ENCODE assay signal across 8 mouse cellular contexts in the genomic region with DNA sequence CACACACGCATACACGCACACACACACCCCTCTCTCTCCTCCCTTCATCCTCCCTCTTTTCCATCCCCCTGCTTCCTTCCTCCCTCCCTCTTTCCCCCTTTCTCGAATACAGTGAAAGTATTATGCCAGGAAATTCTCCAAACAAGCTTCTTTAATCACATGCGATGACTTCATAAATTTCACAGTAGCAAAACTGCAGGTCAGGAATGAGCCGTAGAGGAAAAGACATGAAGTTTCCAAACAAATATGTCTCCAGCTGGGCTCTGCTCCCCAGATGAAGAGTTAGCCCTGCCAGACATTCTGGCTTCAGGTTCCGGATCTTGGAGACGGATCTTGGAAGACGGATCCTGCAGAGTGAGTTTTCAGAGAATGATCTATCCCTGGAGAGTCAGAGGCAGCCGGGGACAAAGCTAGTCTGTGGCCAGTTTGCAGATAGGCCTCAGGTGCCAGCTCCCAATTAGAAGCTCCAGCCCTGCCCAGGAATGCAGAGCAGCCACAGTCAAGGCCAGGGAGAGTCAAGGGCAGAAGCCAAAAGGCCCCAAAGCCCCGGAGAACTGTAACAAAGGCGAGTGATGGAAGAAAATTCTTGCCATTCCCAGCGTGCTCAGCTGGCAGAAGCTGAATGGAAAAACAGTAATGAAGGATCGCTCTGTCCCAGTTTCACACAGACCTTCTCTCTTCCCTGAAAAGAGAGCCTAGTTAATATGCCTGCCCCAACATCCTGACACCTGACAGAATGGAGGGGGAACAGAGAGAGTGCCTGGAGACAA.
DNase-seq lines count a peak whose midpoint lies in the region; ATAC-seq lines count a peak whose summit lies in the region.

No protein-coding gene starts in this region.

- WGBS in hindbrain, embryonic 10.5 days: 66% methylated on average over 13 of the region's 13 CpGs
- WGBS in midbrain, embryonic 12.5 days: 67% methylated on average over 13 of the region's 13 CpGs
- 77% methylated on average over 13 of the region's 13 CpGs for WGBS in liver, embryonic 11.5 days

- H3K4me2 ChIP-seq in midbrain, embryonic 12.5 days (replicated peaks): no peak overlapping the region
- no peak overlapping the region for H3K4me2 ChIP-seq in liver, embryonic 11.5 days

- H3K4me3 ChIP-seq in hindbrain, embryonic 10.5 days: no peak overlapping the region
- no peak overlapping the region for H3K4me3 ChIP-seq in midbrain, embryonic 12.5 days
- H3K4me3 ChIP-seq in liver, embryonic 11.5 days (ENCODE audit: low read depth, low read length): no peak overlapping the region

- DNase-seq in NIH3T3 (ENCODE audit: low read depth): peak; percentile 82
- DNase-seq in cerebellum, adult 11-12 months: peak; percentile 52
- DNase-seq in frontal cortex, postnatal 10 days (ENCODE audit: low spot score in 2 of 2): peak; percentile 61 to 68
- peak; percentile 44 for DNase-seq in hindbrain, embryonic 10.5 days (ENCODE audit: low spot score)
- peak; percentile 37 for DNase-seq in layer of hippocampus, adult 9-10 months (ENCODE audit: low spot score)
- DNase-seq in testis, postnatal 14 days (ENCODE audit: low spot score): peak; percentile 85
- DNase-seq in liver, embryonic 11.5 days (ENCODE audit: low spot score): no peak

- peak; percentile 56 for ATAC-seq in midbrain, embryonic 12.5 days (ENCODE audit: low FRiP score, low read depth)
- no peak for ATAC-seq in liver, embryonic 11.5 days (replicated peaks; ENCODE audit: low FRiP score)

- H3K36me3 ChIP-seq in hindbrain, embryonic 10.5 days: peaks cover 13% of the 10 kb centered on the region
- no peaks in the 10 kb centered on the region for H3K36me3 ChIP-seq in midbrain, embryonic 12.5 days
- H3K36me3 ChIP-seq in liver, embryonic 11.5 days (ENCODE audit: control insufficient read depth, insufficient read depth, low read length): no peaks in the 10 kb centered on the region

- peak overlapping the region; percentile 75 for H3K27ac ChIP-seq in hindbrain, embryonic 10.5 days
- peak overlapping the region; percentile 74 for H3K27ac ChIP-seq in midbrain, embryonic 12.5 days (replicated peaks)
- H3K27ac ChIP-seq in liver, embryonic 11.5 days (ENCODE audit: low read depth, low read length): no peak overlapping the region

- no peaks in the 10 kb centered on the region for H3K27me3 ChIP-seq in hindbrain, embryonic 10.5 days (ENCODE audit: insufficient read depth, poor library complexity, severe bottlenecking)
- no peaks in the 10 kb centered on the region for H3K27me3 ChIP-seq in midbrain, embryonic 12.5 days
- no peaks in the 10 kb centered on the region for H3K27me3 ChIP-seq in liver, embryonic 11.5 days (replicated peaks; ENCODE audit: control insufficient read depth, insufficient read depth, low read length)

- H3K9me3 ChIP-seq in hindbrain, embryonic 10.5 days: no peaks in the 10 kb centered on the region
- no peaks in the 10 kb centered on the region for H3K9me3 ChIP-seq in midbrain, embryonic 12.5 days
- no peaks in the 10 kb centered on the region for H3K9me3 ChIP-seq in liver, embryonic 11.5 days (ENCODE audit: control insufficient read depth, low read length)

- H3K9ac ChIP-seq in midbrain, embryonic 12.5 days (replicated peaks): no peak overlapping the region
- no peak overlapping the region for H3K9ac ChIP-seq in liver, embryonic 11.5 days (ENCODE audit: low read depth, low read length)

- peaks cover 23% of the 10 kb centered on the region for H3K4me1 ChIP-seq in hindbrain, embryonic 10.5 days (replicated peaks)
- peaks cover 20% of the 10 kb centered on the region; the same call in 1 of the 2 replicates for H3K4me1 ChIP-seq in midbrain, embryonic 12.5 days
- H3K4me1 ChIP-seq in liver, embryonic 11.5 days (replicated peaks; ENCODE audit: control insufficient read depth, insufficient read depth, low read length): no peaks in the 10 kb centered on the region
